Mouse (Mus musculus) small intestine, adult 2 months (tissue): ENCODE measurements around the gene Helz.

Source experiments
- CTCF ChIP-seq: fragments of 200-500 bp; IDR thresholded peaks from 2 replicates; pipeline ENCODE4 v1.5.1; 2012; ENCODE audit warnings: low read depth, mild to moderate bottlenecking, control low read depth, inconsistent platforms, low read length, moderate library complexity, mixed read lengths; ENCODE audit not compliant: insufficient replicate concordance, insufficient read length; ENCODE audit errors: extremely low read depth
- POLR2A ChIP-seq: fragments of 200-500 bp; IDR thresholded peaks from 2 replicates; pipeline ENCODE4 v1.6.1; 2012; ENCODE audit warnings: low read depth, mild to moderate bottlenecking, control low read depth, inconsistent platforms, low read length, moderate library complexity

DNA sequence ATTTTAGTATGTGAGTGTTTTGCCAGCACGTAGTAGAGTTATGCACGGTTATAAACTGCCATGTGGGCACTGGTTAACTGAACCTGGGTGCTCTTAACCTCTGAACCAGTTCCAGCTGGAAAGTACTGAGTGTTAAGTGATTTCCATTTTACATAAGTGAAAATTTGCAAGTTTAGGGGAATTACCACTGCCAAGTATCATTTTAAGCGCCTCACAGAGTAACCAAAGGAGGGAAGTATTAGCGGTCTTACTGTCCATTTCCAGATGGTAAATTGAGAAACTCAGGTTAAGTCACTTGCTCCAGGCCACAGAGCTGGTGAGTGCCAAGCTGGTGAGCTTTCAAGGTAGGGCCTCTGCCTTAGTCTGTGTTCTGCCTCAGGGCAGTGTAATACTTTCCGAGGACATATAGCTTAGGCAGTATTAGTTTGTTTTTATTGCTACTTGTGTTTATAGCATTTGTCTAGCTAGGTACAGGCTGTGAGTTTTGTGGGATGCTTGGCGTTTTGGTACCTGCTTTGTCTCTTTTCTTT is 20.8 kb downstream of the Helz start:
- no peak for TF ChIP-seq CTCF
- no peak for TF ChIP-seq POLR2A
